Mouse (Mus musculus): ENCODE measurements around the gene Polr2g.

DNA sequence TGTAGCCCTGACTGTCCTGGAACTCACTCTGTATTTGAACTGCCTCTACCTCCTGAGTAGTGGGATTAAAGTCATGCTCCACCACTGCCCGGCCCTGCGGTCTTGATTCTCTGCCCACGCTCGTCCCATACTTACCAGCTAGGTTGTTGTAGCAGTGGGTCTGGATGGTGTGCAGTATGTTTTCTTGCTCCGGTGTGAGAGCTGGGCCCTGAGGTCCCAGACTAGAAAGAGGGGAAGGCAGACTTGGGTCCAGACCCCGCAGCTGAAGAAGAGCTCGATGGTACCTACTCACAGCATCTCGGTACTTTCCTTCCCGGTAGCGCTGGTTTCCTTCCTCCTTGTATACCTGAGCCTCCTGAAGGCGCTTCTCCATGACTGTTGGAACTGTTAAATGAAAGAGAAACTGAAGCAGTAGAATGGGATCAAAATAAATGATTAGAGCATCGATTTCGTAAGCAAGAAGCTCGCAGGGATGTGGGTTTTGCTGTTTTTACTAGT is 20.0 kb upstream of the Polr2g start:
- TF ChIP-seq CTCF (IDR thresholded peaks at IDR 0.05; ENCODE audit: control insufficient read depth, insufficient read depth, insufficient read length) (no peak), USF1 (IDR thresholded peaks at IDR 0.05; ENCODE audit: low read depth) (no peak), MAX (IDR thresholded peaks at IDR 0.05) (no peak), MYOD1 (IDR thresholded peaks at IDR 0.05; ENCODE audit: control insufficient read depth, insufficient read length, low read depth) (no peak), FOSL1 (IDR thresholded peaks at IDR 0.05; ENCODE audit: insufficient read depth, low read length, poor library complexity, severe bottlenecking) (no peak), CEBPB (IDR thresholded peaks at IDR 0.05; ENCODE audit: low read depth) (no peak), MYOG (IDR thresholded peaks at IDR 0.05; ENCODE audit: control insufficient read depth, extremely low read depth, insufficient read length) (no peak)

Measured in C2C12 (cell line).